Mouse (Mus musculus) heart, postnatal 36 days (tissue): ENCODE data around the gene Eif3d. TPM values are rescaled to one million over a fixed set of nuclear protein-coding genes. Genes with fewer than 3 reads are reported as not detected.
"Not testable (repeated sequence)": the region's sequence is repeated elsewhere in the genome, so short reads cannot be mapped to it uniquely, and the experiment has no call there.

ENCODE experiments used
- DNase-seq, 2 experiments: peaks; one replicate each; pipeline ENCODE4 v3.0.0; 2021 to 2022
- intact Hi-C: fragments of 180-260 bp; cut with DNase I; formaldehyde crosslinking; loops from one replicate; pipeline ENCODE4 v1.15.1; 2025
- total RNA-seq, 2 experiments: library from RNA; stranded (reverse); gene quantifications; 2 replicates each; pipeline ENCODE4 v1.2.3; 2021

The Eif3d gene
- 10 to 100 TPM; 63.6 to 73.2 TPM for total RNA-seq

DNA sequence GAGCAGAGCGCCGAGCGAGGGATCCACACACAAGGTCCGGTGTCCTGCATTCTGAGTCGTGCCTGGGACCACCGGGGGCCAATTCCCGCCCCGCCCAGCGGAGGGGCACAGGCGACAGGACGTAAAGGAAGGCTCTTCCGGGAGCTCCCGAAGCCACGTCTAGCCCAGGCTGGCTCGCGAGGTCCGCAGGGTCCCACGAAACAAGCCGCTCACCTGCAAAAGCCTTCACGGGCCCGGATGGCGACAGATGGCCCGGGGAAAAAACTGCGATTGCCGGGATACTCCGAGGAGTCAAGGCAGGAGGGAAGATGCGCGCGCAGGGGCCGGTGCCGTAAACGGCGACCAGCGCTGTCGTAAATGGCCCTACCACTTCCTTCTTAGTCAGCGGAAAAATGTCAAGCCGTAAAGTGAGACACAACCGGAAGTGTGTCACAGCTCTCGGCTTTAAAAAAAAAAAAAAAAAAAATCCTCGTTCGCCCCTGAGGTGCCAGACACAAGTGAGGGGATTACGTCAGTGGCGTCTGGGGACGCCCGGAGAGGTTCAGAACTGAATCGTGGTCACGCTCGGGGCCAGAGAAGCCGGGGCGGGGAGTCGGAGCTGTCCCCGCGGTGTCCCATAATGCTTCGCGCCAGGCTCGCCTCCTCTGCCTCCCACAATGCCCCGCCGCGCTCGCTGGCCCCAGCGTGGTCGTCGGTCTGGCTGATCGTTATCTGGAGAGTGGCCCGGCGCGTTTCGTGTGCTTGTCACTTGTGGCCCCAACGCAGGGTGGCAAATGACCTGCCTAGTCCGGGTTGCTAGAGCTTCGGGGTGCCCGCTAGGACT is at the start of gene Eif3d:
Eif3d (minus strand) TSS at position 344 of the 823 bp plus-strand sequence.
- intact Hi-C loops: loop anchor here (2.0 kb wide), 1 partner anchor 36 kb away; no protein-coding TSS in a partner anchor
- peak; percentile 97 to 98 for DNase-seq

DNA sequence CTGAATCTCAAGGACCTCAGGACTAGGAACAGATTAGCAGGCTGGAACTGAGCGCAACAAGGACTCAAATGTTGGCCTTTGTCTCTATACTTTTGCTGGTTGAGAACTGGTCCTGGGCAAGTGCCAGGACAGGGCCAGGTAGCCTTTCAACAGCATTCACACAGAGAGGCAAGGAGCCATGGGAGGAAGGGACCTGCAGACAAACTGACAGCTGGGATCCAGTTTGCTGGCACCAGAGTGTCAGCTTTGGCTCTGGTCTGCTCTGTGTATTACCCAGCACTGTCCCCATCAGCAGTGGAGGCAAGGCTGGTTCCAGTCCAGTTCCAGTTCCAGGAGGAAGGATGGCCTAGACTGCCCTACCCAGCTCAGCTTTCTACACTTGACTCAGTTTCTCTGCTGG is 43.4 kb upstream of the Eif3d start:
- intact Hi-C loops: no loop called here

DNA sequence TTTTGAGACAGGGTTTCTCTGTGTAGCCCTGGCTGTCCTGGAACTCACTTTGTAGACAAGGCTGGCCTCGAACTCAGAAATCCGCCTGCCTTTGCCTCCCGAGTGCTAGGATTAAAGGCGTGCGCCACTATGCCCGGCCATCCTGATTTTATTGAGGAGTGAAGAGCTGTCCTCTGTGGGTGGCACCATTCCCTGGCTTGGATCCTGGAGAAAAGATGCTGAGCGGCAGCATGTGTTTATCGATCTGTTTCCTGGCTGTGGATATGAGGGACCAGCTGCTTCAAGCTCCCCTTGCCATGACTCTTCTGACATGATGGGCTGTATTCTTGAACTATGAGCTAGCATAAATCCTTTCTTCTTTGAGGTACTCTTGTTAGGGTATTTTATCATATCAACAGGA is 37.6 kb upstream of the Eif3d start:
- intact Hi-C loops, DNase-seq: not testable (repeated sequence)

More for the DNA sequence above, 43.4 kb upstream of the Eif3d start:
- DNase-seq: no peak

DNA sequence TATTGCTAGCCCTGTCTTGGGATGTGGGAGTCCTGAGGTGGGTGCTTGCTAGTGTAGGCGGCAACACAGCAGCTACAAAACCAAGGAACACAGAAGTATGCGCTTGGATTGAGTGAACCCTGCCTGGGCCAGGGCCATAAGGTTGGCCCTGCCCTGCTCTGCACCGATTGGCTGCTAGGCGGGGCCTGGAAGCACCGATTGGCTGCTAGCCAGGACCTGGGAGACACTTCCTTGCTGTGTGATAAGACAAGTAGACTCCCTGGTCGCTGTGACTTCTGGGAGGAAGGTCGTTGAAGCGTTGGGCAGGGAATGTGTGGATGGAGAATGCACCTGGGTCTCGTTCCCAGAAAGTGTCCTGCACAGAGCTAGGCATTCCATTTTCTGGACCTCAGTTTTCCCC is 33.3 kb upstream of the Eif3d start:
- peak in 1 of 2 experiments; percentile 3 for DNase-seq
- intact Hi-C loops: no loop called here

DNA sequence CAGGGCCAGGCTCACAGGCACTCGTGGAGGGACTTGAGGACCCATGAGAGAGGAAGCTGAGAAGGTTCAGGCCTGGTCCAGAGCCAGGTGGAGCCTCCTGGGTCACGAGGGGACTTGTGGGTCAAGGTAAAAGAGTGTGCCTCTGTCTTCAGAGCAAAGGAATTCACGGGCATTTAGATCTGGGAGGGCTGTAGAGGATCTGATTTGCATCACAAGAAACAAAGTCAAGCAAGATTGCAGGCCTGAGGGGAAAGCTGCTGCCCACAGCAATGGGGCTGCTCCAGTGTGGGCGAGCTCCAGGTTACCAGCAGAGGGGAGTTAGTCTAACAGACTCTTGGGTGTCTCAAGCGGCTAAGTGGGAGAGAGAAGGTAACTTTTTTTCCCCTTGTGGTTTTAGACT is 30.8 kb upstream of the Eif3d start:
- intact Hi-C loops: no loop called here
- no peak for DNase-seq

DNA sequence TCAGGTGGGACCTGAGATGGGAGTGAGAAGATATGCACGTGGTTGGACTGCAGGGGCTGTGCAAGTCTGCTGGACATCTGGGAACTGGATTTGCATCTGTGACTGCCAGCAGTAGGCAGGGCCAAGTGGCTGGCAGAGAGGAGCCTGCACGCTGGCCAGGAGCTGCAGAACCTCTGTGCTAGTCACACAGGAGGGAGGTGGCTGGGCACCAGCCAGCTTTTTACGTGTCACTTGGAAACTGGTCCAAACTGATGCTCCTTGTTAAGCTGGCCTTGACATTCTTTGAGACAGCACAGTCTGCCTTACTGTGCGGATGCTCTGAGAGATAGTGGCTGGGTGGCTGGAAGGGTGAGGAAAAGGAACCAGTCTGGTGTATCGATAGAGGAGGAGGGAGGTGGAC is 17.9 kb upstream of the Eif3d start:
- intact Hi-C loops: no loop called here
- DNase-seq: no peak

DNA sequence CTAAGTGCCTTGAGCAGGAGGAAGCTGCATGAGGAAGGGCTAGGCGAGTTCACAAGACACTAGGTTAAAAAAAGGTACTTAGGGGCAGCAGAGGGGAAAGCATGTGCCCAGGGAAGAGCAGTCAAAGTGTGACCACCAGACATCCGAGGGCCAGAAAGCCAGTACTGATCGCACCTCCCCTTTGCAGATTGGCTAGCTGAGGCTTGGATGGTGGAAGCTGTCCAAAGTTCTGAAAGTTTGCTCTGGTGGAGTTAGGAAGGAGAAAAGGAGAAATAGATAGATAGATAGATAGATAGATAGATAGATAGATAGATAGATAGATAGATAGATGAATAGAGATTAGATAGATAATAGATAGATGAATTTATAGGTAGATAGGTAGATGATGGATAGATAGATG is 12.8 kb upstream of the Eif3d start:
- DNase-seq: no peak
- intact Hi-C loops: no loop called here

DNA sequence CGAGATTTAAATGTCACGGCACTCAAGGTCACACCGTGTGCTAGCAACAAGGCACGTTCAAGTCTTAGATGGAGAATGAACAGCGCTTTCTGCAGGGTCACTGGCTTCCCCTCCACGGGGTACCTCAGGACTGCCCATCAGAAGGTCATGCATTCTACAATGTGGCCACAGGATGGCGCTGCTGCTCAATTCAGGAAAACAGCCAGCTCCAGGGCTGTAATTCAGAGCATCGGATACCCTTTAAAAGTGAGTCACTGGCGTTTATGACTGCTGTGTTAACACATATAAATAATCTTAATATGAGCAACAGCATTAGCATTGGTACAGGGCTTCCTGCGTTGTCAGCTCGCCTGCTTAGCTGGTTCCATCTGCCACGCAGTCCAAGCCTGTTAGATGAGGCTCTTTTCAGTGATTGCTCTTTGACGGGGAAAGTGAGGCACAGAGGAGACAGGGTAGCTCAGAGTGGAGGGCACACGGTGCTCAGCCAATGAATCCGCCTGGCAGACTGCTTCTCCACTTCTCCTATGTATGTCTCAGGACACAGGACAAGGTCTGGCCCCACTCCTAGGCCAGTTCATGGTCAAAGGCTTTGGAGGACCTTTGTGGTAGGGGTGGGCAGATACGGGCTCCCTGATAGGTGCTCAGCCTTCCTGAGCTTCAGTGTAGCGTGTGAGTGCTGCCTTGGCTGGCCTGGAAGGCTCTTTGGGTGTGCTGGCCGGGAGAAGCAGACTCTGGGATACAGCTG is 11.8 kb upstream of the Eif3d start:
- DNase-seq: peak in 1 of 2 experiments; percentile 22
- intact Hi-C loops: no loop called here

DNA sequence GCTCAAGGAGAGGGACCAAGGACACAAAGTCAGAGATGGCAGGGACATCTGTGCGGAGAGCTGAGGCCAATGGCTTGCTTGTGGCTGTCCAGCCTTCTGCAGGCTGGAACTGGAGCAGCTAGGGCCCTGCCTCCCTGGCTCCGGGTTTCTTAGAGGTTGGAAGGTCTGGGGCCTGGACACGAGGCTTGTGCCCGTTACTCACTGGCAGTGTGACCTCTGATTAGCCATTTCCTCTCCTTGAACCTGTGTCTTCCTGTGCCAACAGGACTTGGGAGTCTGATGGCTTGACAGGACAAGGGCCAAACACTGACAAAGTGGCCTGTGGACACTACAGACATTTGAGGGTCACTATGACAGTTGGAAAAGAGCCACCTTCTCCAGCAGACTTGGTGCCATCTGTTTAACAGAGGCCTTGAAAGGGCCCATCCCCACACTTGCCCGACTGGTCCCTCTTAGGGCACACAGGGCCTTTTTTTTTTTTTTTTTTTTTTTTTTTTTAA is 10.6 kb upstream of the Eif3d start:
- intact Hi-C loops: no loop called here
- DNase-seq: no peak

DNA sequence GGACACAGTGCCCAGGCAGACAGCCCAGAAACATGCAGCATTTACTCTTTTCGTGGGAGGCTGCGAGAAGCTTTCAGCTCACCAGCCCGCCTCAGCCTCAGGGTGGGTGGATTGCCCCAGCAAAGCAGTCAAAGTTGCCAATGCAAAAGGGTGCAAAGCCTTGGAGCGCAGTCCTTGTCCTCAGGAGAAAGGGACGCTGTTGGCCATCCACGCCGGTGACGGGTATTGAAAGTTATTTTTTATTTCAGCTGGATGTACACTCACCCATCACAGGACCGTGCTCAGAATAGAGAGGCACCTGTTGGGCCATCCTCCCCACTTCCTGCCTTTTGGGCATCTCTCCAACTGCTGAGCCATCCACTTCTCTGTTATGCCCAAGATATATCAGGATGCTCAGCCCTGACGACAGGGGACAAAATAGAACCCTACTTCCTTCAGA is 8.8 kb upstream of the Eif3d start:
- no peak for DNase-seq
- intact Hi-C loops: no loop called here

DNA sequence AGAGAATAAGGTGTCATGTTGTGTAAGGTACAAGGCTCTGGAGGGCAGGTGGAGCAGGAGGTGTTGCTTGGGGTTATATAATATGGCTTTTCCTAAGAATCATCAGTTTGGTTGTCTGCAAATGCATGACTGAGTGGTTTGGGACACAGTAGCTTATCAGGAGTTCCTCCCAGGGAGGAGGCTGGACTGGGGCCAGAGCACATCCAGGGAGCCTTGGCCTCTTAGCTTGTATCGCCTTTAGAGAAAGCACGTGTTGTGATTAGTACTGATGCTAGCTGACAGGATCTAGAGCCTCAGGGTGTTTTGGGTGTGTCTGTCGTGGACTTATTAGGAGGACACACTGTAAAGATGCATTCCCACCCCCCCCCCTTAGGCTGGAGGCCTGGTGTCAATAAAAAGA is 7.0 kb upstream of the Eif3d start:
- no peak for DNase-seq
- intact Hi-C loops: no loop called here

DNA sequence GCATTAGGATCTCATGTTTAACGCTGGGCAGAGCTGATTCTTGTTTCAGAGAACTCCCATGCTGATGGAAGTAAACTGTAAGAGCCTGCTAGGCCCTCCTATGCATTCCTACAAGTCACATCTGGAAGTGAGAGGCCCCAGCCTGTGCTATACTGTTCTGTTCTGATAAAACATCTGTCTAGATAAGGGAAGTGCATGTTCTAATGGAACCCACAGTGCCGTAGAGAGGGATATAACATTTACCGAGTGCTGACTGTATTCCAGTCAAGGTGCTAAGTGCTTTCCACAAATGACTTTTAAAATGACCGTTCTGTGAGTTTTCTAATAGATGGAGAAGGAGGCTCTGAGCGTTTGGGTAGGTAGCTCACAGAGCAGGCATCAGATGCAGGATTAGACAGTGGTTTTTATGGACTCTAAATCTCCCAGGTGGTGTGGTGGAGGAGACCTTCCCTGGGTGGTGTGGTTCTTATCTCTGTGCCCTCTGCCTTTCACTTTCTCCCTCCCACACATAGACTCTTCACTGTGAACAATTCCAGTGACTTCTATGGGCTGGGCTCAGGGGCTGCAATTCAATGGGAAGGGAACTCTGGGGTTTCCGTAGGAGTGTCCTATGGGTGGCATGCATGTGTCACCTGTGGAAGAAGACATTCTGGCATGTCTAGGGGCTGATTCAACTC is 3.7 kb upstream of the Eif3d start:
- intact Hi-C loops: no loop called here

DNA sequence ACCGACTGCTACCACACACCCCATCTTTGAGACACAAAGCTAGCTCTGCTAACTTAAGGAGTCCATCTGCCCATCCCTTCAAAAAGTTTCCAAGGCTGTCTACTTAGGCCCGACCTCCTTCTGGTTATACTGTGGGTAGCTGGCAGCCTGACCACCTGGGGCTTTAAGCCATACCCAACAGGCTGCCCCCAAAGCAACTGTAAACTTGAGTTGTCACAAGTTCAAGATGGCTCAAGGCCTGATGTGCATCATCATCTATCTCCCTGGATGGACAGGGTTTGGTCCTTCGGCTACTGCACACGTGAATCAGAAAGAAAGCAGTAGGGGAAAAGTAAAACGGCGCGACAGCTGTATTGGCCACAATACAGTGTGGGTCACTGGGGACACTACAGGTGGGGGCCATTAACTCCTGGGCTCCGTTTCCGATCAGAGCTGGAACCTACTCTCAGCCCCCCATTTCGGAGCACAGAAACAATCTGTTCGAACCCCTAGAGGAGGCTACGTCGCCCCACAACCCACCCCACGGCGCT is 608 bp downstream of the Eif3d start:
- no peak for DNase-seq
- intact Hi-C loops: loop anchor here (2.0 kb wide), 1 partner anchor 35 kb away; no protein-coding TSS in a partner anchor

More for the DNA sequence above, 3.7 kb upstream of the Eif3d start:
- DNase-seq: no peak

DNA sequence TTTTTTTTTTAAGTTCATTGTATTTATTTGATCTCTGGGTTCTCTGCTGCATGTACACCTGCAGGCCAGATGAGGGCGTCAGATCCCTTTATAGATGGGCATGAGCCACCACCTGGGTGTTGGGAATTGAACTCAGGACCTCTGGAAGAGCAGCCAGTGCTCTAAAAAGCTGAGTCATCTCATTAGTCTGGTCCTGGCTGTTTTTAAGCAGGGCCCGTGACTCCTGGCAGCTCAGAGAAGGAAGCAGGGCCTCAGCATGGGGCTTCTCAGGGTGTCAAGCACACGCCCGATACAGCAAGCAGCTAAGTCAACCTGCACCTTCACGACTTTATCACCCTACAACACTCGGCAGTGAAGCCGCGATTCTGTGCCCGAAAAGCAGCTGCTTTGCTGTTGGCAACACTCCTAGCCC is 5.5 kb downstream of the Eif3d start:
- intact Hi-C loops: no loop called here
- no peak for DNase-seq

DNA sequence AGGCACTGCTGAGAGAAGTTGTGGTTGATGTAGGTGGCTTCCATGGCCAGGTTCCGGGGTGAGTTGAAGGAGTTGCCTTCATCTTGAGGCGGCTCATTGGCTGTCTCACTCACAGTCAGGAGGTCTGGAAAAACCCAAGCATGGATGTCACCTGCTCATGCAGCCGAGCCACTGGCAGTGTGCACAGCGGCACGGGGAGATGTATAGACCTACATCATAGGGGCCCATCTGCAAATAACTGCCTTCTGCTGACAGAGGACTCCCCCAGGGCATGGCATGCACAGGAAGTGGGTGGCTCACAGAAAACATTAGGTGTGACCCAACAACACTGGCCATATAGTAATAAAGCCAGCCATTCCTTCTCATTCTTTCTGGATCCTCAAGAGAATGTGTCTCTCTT is 8.2 kb downstream of the Eif3d start:
- intact Hi-C loops: no loop called here
- DNase-seq: no peak

DNA sequence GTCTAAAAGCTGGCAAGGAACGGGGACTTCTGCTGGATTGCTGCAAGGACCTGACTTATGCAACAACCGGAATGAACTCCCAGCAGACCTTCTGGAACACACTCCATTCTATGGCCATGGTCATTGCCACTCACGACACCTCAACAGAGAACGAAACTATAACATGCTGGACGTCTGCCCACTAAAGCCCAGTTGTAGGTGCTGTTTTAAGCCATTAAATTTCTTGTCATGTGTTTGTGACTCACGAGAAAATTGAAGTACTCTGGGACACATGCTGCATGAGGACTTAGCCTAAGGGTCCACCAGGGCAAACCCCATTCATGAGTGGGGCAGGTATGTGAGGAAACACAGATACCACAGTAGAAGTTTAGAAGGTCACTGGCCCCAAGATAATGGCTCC is 9.9 kb downstream of the Eif3d start:
- intact Hi-C loops: no loop called here

DNA sequence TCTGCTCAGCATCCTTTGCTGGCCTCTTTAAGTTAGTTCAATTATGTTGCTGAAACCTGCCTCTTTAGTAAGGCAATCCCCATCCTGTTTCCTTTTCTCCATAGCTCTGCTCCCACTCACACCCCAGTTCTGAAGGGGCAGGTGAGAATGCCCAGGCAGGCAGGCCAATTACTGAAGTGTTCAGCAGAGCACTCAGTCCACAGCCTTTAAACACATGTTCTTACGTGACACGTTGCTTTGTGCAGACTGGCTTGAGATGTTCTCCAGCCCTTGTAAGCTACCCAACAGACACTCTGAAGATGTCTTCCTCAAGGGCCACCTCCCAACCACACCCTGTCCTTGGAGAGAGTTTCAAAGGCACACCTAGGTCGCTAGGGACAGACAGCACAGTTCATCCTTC is 12.5 kb downstream of the Eif3d start:
- DNase-seq: no peak
- intact Hi-C loops: no loop called here

More for the DNA sequence above, 9.9 kb downstream of the Eif3d start:
- no peak for DNase-seq

DNA sequence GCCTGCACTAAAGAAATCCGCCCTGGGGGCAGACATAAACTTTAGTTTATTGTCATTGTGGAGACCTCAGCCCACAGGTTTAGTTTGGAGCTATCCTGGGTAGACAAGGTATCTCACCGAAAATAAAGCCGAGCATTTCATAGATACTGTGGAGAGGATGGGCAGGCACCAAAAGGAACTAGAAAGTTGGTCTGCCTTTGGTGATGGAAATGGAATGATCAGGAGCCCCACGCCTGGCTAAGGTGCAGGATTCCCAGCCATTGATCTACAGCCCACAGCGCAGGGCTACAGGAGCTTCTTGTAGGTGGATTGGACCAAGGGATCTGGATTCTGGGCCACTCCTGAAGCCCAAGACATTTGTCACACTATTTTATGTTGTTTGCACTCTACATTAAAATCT is 13.0 kb downstream of the Eif3d start:
- no peak for DNase-seq
- intact Hi-C loops: no loop called here

DNA sequence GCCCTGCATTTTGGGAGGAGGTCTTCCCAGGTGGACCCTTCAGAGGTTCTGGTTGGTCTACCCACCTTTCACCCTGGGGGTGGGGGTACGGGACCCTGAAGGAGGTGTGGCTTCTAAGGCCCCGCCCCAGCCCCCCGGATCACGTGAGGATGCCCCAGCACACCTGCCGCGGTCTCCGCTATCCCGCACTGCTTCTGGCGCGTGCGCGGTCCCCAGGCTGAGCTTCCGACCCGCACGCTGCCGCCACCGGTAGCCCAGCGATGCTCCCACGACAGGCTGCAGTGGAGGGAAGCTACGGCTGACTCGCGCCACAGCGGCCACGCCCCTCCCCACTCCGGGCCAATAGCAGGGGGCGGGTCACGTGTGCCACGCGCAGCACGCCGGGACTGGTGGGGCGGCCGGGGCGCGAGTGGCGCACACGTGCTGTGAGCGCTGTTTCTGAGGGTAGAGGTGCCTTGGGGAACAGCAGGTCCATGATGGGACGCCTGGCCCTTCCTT is 14.2 kb downstream of the Eif3d start, which contains the start of gene Foxred2:
Foxred2 (minus strand) TSS at position 319 of the 498 bp plus-strand sequence.
- intact Hi-C loops: no loop called here

More for the DNA sequence above, 14.2 kb downstream of the Eif3d start, which contains the start of gene Foxred2:
- DNase-seq: peak; percentile 66 to 67
